Mouse (Mus musculus): Measurements from ENCODE around the gene Ldhc.
A peak's percentile ranks its signal among the peaks of the same experiment; 100 is the strongest.

Gene Ldhc

DNA sequence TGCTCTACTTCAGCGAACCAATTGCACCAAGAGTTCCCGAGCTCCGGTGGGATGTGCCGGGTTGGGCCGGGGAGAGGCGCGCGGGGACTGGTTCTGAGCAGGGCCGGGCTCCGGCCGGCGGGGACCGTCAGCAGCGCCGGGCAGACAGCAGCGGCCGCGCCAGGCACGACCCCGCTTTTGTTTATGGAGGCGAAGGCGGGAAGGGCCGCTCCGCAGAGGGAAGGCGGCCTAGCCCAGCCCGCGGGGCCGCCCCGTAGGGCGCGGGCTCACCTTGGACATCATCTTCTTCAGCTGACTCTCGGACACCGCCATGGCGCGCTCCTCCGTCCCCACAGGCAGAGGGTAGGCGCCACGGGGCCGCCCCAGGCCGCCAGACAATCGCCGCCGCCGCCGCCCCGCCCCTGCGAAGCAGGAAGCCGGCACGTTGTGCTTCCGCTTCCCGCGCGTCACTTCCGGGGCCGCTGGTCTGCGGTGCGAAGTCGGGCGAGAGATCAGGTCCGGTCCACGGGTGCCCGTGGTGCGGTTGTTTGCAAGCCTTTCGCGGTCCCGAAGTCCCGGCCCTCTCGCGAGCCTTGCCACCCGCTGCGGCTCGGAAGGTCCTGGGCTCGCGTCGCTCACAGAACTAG, 58.7 kb downstream of the Ldhc start, which contains the start of gene Tsg101:
Gene Tsg101 (minus strand): TSS at position 419 of the 626 bp plus-strand sequence.
- DNase-seq = peak; percentile 94 to 97

DNA sequence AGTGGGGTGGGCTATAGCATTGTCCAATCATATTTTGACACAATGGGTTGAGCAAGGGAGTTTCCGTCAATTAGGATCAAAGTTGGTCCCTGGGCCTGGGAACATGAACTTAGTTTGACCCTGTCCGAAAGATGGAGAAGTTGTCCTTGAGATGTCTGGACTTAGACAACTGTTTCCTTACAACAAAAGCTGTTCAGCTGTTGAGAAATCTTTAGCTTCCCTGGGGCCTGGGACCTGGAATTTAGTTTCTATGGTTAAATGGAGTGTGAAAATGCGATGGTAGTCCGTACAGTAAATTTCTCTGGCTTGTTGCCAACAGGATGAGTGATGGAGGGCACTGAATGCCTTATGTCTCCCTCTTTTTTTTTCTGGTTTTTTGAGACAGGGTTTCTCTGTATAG, 61.1 kb downstream of the Ldhc start:
- no peak for DNase-seq

All from cerebellum, postnatal 25 days (tissue).